In genomic region chr12:106173211-106173610, GRCm38 (mm10) we compare ENCODE assay signal across 12 mouse cellular contexts.
DNase-seq lines count a peak whose midpoint lies in the region; ATAC-seq and TF ChIP-seq lines count a peak whose summit lies in the region.
"Had no signal": no experiment of that assay in that cellular context is flagged by ENCODE, and none has a peak within 500 bp of the region (broad histone marks: within the 10 kb centered on the region; RNA-seq: fewer than 3 reads in every experiment).

No protein-coding gene starts in this region.

- H3K9me3 ChIP-seq in G1E (replicated peaks), result peaks cover 84% of the 10 kb centered on the region
- no peaks in the 10 kb centered on the region for H3K9me3 ChIP-seq in forebrain, embryonic 13.5 days (replicated peaks)
- H3K9me3 ChIP-seq in hindbrain, embryonic 15.5 days, result no peaks in the 10 kb centered on the region
- no peaks in the 10 kb centered on the region for H3K9me3 ChIP-seq in midbrain, postnatal 0 days (ENCODE audit: low read length)
- H3K9me3 ChIP-seq in heart, embryonic 11.5 days (replicated peaks; ENCODE audit: control insufficient read depth, low read length), result no peaks in the 10 kb centered on the region
- H3K9me3 ChIP-seq: limb, embryonic 13.5 days had no signal

- ATAC-seq in G1E (ENCODE audit: extremely low read depth, insufficient number of reproducible peaks, low FRiP score, poor library complexity, severe bottlenecking), result no peak
- ATAC-seq in forebrain, embryonic 13.5 days, result no peak
- no peak for ATAC-seq in hindbrain, embryonic 15.5 days (ENCODE audit: low FRiP score, low read depth)
- ATAC-seq in midbrain, postnatal 0 days (ENCODE audit: low FRiP score), result no peak
- no peak for ATAC-seq in heart, embryonic 11.5 days (replicated peaks; ENCODE audit: insufficient number of reproducible peaks, low FRiP score, low TSS enrichment)

- H3K4me2 ChIP-seq in forebrain, embryonic 13.5 days, result peak overlapping the region; percentile 80; the same call in 1 of the 2 replicates
- peak overlapping the region; percentile 87 for H3K4me2 ChIP-seq in hindbrain, embryonic 15.5 days
- H3K4me2 ChIP-seq in midbrain, postnatal 0 days (ENCODE audit: low read depth, low read length, poor library complexity, severe bottlenecking), result peak overlapping the region; percentile 77
- H3K4me2 ChIP-seq in heart, embryonic 11.5 days, result no peak overlapping the region

- no peak for DNase-seq in G1E (ENCODE audit: low spot score)
- no peak for DNase-seq in midbrain, postnatal 0 days (ENCODE audit: low spot score)
- no peak for DNase-seq in adrenal gland, postnatal 4 days (ENCODE audit: low spot score in 2 of 2)
- no peak for DNase-seq in right cerebral cortex, postnatal 25 days
- DNase-seq: heart, adult 2 months; heart, postnatal 14 days; kidney, postnatal 14 days; lung, postnatal 36 days had no signal

- H3K27me3 ChIP-seq in G1E (ENCODE audit: insufficient read depth, low read length), result no peaks in the 10 kb centered on the region
- peaks cover 17% of the 10 kb centered on the region; the same call in 1 of the 2 replicates for H3K27me3 ChIP-seq in forebrain, embryonic 13.5 days
- no peaks in the 10 kb centered on the region for H3K27me3 ChIP-seq in hindbrain, embryonic 15.5 days
- no peaks in the 10 kb centered on the region for H3K27me3 ChIP-seq in midbrain, postnatal 0 days (ENCODE audit: insufficient read depth, low read length)
- peaks cover 26% of the 10 kb centered on the region for H3K27me3 ChIP-seq in heart, embryonic 11.5 days (ENCODE audit: control insufficient read depth, insufficient read depth, low read length)

- H3K36me3 ChIP-seq in G1E (replicated peaks), result no peaks in the 10 kb centered on the region
- no peaks in the 10 kb centered on the region for H3K36me3 ChIP-seq in forebrain, embryonic 13.5 days (ENCODE audit: poor library complexity, severe bottlenecking)
- H3K36me3 ChIP-seq in hindbrain, embryonic 15.5 days, result no peaks in the 10 kb centered on the region
- no peaks in the 10 kb centered on the region for H3K36me3 ChIP-seq in midbrain, postnatal 0 days (ENCODE audit: insufficient read depth, low read length)
- no peaks in the 10 kb centered on the region for H3K36me3 ChIP-seq in heart, embryonic 11.5 days (ENCODE audit: control insufficient read depth, insufficient read depth, low read length)
- H3K36me3 ChIP-seq: limb, embryonic 13.5 days had no signal

- TF ChIP-seq CTCF in G1E (IDR thresholded peaks at IDR 0.05; ENCODE audit: low read depth, low read length), result no peak
- TF ChIP-seq CTCF in midbrain, postnatal 0 days (IDR thresholded peaks at IDR 0.05), result no peak

- H3K4me3 ChIP-seq in G1E (ENCODE audit: low read depth, low read length), result peak overlapping the region; percentile 22; the same call in 1 of the 2 replicates
- no peak overlapping the region for H3K4me3 ChIP-seq in forebrain, embryonic 13.5 days
- H3K4me3 ChIP-seq in hindbrain, embryonic 15.5 days, result peak overlapping the region; percentile 43; the same call in 1 of the 2 replicates
- no peak overlapping the region for H3K4me3 ChIP-seq in midbrain, postnatal 0 days (ENCODE audit: low read depth, low read length)
- H3K4me3 ChIP-seq in heart, embryonic 11.5 days (ENCODE audit: low read depth, low read length), result no peak overlapping the region
- H3K4me3 ChIP-seq: heart, adult 2 months had no signal

- H3K9ac ChIP-seq in forebrain, embryonic 13.5 days, result no peak overlapping the region
- no peak overlapping the region for H3K9ac ChIP-seq in hindbrain, embryonic 15.5 days
- H3K9ac ChIP-seq in midbrain, postnatal 0 days (replicated peaks; ENCODE audit: low read length, poor library complexity, severe bottlenecking), result no peak overlapping the region
- no peak overlapping the region for H3K9ac ChIP-seq in heart, embryonic 11.5 days (ENCODE audit: low read depth, low read length)
- H3K9ac ChIP-seq: limb, embryonic 13.5 days had no signal

- WGBS in forebrain, embryonic 13.5 days, result 25% methylated on average over 8 of the region's 8 CpGs
- WGBS in hindbrain, embryonic 15.5 days, result 13% methylated on average over 8 of the region's 8 CpGs
- WGBS in midbrain, postnatal 0 days, result 19% methylated on average over 8 of the region's 8 CpGs
- 43% methylated on average over 8 of the region's 8 CpGs for WGBS in heart, embryonic 11.5 days (ENCODE audit: insufficient replicate concordance)

- no peak overlapping the region for H3K27ac ChIP-seq in forebrain, embryonic 13.5 days
- H3K27ac ChIP-seq in hindbrain, embryonic 15.5 days (replicated peaks), result peak overlapping the region; percentile 69
- no peak overlapping the region for H3K27ac ChIP-seq in midbrain, postnatal 0 days (ENCODE audit: low read depth, low read length)
- no peak overlapping the region for H3K27ac ChIP-seq in heart, embryonic 11.5 days (ENCODE audit: low read depth, low read length)
- H3K27ac ChIP-seq: heart, adult 2 months; limb, embryonic 13.5 days had no signal

- no peaks in the 10 kb centered on the region for H3K4me1 ChIP-seq in G1E (ENCODE audit: insufficient read depth, low read depth, low read length)
- H3K4me1 ChIP-seq in forebrain, embryonic 13.5 days, result peaks cover 34% of the 10 kb centered on the region
- H3K4me1 ChIP-seq in hindbrain, embryonic 15.5 days (replicated peaks), result peaks cover 34% of the 10 kb centered on the region
- peaks cover 9% of the 10 kb centered on the region; the same call in 1 of the 2 replicates for H3K4me1 ChIP-seq in midbrain, postnatal 0 days (ENCODE audit: insufficient read depth, low read length)
- H3K4me1 ChIP-seq in heart, embryonic 11.5 days (ENCODE audit: control insufficient read depth, insufficient read depth, low read length), result no peaks in the 10 kb centered on the region

Comparison
In these comparisons a context has a peak if more than half of its experiments do, and no peak if none do; other contexts are left out.
1. H3K4me3 ChIP-seq: peak in G1E (single experiment) and hindbrain, embryonic 15.5 days (single experiment); none in forebrain, embryonic 13.5 days (single experiment), midbrain, postnatal 0 days (single experiment) and heart, embryonic 11.5 days (single experiment).